Mouse (Mus musculus) left cerebral cortex, adult 8-10 months (tissue): ENCODE data around the gene Npas3. TPM values are rescaled to one million over a fixed set of nuclear protein-coding genes. Genes with fewer than 3 reads are reported as not detected.

Experiments
- DNase-seq, 2 experiments: peaks; one replicate each; pipeline ENCODE4 v3.0.0; 2022; ENCODE audit warnings: low spot score in 2 of 2
- total RNA-seq, 4 experiments: library from RNA; stranded (reverse); gene quantifications; 2 replicates each; pipeline ENCODE4 v1.2.4; 2022

The Npas3 gene
- total RNA-seq, 4 experiments from 2014 or later, result 18.8 to 28.2 (median 23.8) TPM

GRCm38 (mm10) chr12:53852432-53852831 lies 604.0 kb downstream of the Npas3 start:
- DNase-seq, result no peak

GRCm38 (mm10) chr12:53860176-53860575 lies 611.7 kb downstream of the Npas3 start:
- DNase-seq, result no peak

GRCm38 (mm10) chr12:53862281-53862680 lies 613.8 kb downstream of the Npas3 start:
- no peak for DNase-seq

- DNase-seq, result no peak
Observed at GRCm38 (mm10) chr12:53864436-53865136, 616.1 kb downstream of the Npas3 start.

GRCm38 (mm10) chr12:53865691-53866090 lies 617.2 kb downstream of the Npas3 start:
- no peak for DNase-seq

GRCm38 (mm10) chr12:53869981-53870380 lies 621.5 kb downstream of the Npas3 start:
- DNase-seq, result no peak

- DNase-seq, result no peak
Observed at GRCm38 (mm10) chr12:53875226-53875625, 626.7 kb downstream of the Npas3 start.

GRCm38 (mm10) chr12:53876693-53877092 lies 628.2 kb downstream of the Npas3 start:
- DNase-seq, result no peak

GRCm38 (mm10) chr12:53881684-53882083 lies 633.2 kb downstream of the Npas3 start:
- DNase-seq, result no peak

- DNase-seq, result no peak
Observed at GRCm38 (mm10) chr12:53882863-53883262, 634.4 kb downstream of the Npas3 start.

- no peak for DNase-seq
Observed at GRCm38 (mm10) chr12:53888624-53889023, 640.1 kb downstream of the Npas3 start.

- DNase-seq, result no peak
Observed at GRCm38 (mm10) chr12:53895909-53896308, 647.4 kb downstream of the Npas3 start.

GRCm38 (mm10) chr12:53908761-53909160 lies 660.3 kb downstream of the Npas3 start:
- DNase-seq, result no peak

- no peak for DNase-seq
Observed at GRCm38 (mm10) chr12:53910192-53910591, 661.7 kb downstream of the Npas3 start.

GRCm38 (mm10) chr12:53922153-53922552 lies 673.7 kb downstream of the Npas3 start:
- no peak for DNase-seq

- DNase-seq, result no peak
Observed at GRCm38 (mm10) chr12:53948826-53949225, 700.3 kb downstream of the Npas3 start.

GRCm38 (mm10) chr12:53962004-53962403 lies 713.5 kb downstream of the Npas3 start:
- DNase-seq, result no peak

GRCm38 (mm10) chr12:53963534-53963933 lies 715.1 kb downstream of the Npas3 start:
- no peak for DNase-seq

GRCm38 (mm10) chr12:53969378-53970174 lies 721.1 kb downstream of the Npas3 start:
- DNase-seq, result no peak

GRCm38 (mm10) chr12:53970721-53971120 lies 722.2 kb downstream of the Npas3 start:
- DNase-seq, result no peak

GRCm38 (mm10) chr12:53973414-53973813 lies 724.9 kb downstream of the Npas3 start:
- DNase-seq, result no peak
